Mouse (Mus musculus) effector memory CD4-positive, alpha-beta T cell, adult 5 months (primary cell): Measurements from ENCODE around the gene S100pbp. TPM values are rescaled to one million over a fixed set of nuclear protein-coding genes. Genes with fewer than 3 reads are reported as not detected.

ENCODE experiments used
- polyA plus RNA-seq: library from polyadenylated mRNA; unstranded; fragments of 100-300 nt; shearing (Covaris generic); gene quantifications from one replicate; pipeline ENCODE4 v1.2.1, GENCODE M21; 2017

The S100pbp gene
- polyA plus RNA-seq = 19.6 TPM

GRCm38 (mm10) chr4:129189542-129190519 is at the start of gene S100pbp, which contains the start of gene Yars:
Gene S100pbp, minus strand, starts transcription at chr4:129189727.
Gene Yars, plus strand, starts transcription at chr4:129189760.

GRCm38 (mm10) chr4:129136579-129137391 is 52.7 kb downstream of the S100pbp start, which contains the start of gene Fndc5:
Gene Fndc5, plus strand, starts transcription at chr4:129136999.

GRCm38 (mm10) chr4:129121569-129122086 is 67.9 kb downstream of the S100pbp start, which contains the start of gene Hpca:
Gene Hpca, minus strand, starts transcription at chr4:129122036.

GRCm38 (mm10) chr4:129105356-129105755 is 84.2 kb downstream of the S100pbp start, which contains the start of gene Tmem54:
Gene Tmem54, plus strand, starts transcription at chr4:129105548.

Other genes with a start within 250 kb of the S100pbp start
- gene Azin2, start 227.3 kb downstream of the S100pbp start, polyA plus RNA-seq = 0.51 TPM
- gene Ak2, start 197.8 kb downstream of the S100pbp start, polyA plus RNA-seq = 85.1 TPM
- 109 TPM for gene Rnf19b, start 131.5 kb downstream of the S100pbp start, polyA plus RNA-seq
- not detected for gene Tmem54, start 84.2 kb downstream of the S100pbp start, polyA plus RNA-seq
- not detected for gene Hpca, start 67.7 kb downstream of the S100pbp start, polyA plus RNA-seq
- 0.14 TPM for gene Fndc5, start 52.7 kb downstream of the S100pbp start, polyA plus RNA-seq
- gene Yars, start within 50 bp of the S100pbp start, polyA plus RNA-seq = 30.7 TPM
- 0.29 TPM for gene C77080, start 71.7 kb upstream of the S100pbp start, polyA plus RNA-seq
- gene Sync, start 97.9 kb upstream of the S100pbp start, polyA plus RNA-seq = 0.16 TPM
- gene Rbbp4, start 145.6 kb upstream of the S100pbp start, polyA plus RNA-seq = 265 TPM
- gene Zbtb8os, start 146.0 kb upstream of the S100pbp start, polyA plus RNA-seq = 37.8 TPM
- gene Zbtb8a, start 188.4 kb upstream of the S100pbp start, polyA plus RNA-seq = 3.1 TPM